Mouse (Mus musculus) lung, postnatal 36 days (tissue): Measurements from ENCODE around the gene Pycr1.
"Not testable (repeated sequence)": the region's sequence is repeated elsewhere in the genome, so short reads cannot be mapped to it uniquely, and the experiment has no call there.

ENCODE experiments used
- DNase-seq: peaks from one replicate; pipeline ENCODE4 v3.0.0; 2022; ENCODE audit warnings: mixed read lengths

Pycr1 gene

GRCm38 (mm10) chr11:120643601-120643987 is at the start of gene Pycr1:
Pycr1 (minus strand) TSS chr11:120643769.
- DNase-seq, result peak; percentile 98

GRCm38 (mm10) chr11:120692471-120693011 is 49.0 kb upstream of the Pycr1 start:
- DNase-seq, result peak; percentile 39

GRCm38 (mm10) chr11:120689365-120689764 is 45.8 kb upstream of the Pycr1 start:
- no peak for DNase-seq

GRCm38 (mm10) chr11:120686650-120687272 is 43.2 kb upstream of the Pycr1 start:
- DNase-seq, result peak; percentile 75

- DNase-seq, result peak; percentile 80
Observed at GRCm38 (mm10) chr11:120684660-120685059, 41.1 kb upstream of the Pycr1 start.

- DNase-seq, result no peak
Observed at GRCm38 (mm10) chr11:120684086-120684485, 40.5 kb upstream of the Pycr1 start.

GRCm38 (mm10) chr11:120683536-120683935 is 40.0 kb upstream of the Pycr1 start:
- DNase-seq, result no peak

- no peak for DNase-seq
Observed at GRCm38 (mm10) chr11:120682683-120683082, 39.1 kb upstream of the Pycr1 start.

- peak; percentile 66 for DNase-seq
Observed at GRCm38 (mm10) chr11:120679909-120680308, 36.3 kb upstream of the Pycr1 start.

GRCm38 (mm10) chr11:120676951-120677350 is 33.4 kb upstream of the Pycr1 start:
- DNase-seq, result no peak

GRCm38 (mm10) chr11:120675875-120676274 is 32.3 kb upstream of the Pycr1 start:
- not testable (repeated sequence) for DNase-seq

GRCm38 (mm10) chr11:120673594-120674122 is 30.1 kb upstream of the Pycr1 start:
- DNase-seq, result no peak

GRCm38 (mm10) chr11:120672687-120673593 is 29.4 kb upstream of the Pycr1 start, which contains the start of gene Aspscr1:
Aspscr1 (plus strand) TSS chr11:120672973.
- DNase-seq, result peak; percentile 97

GRCm38 (mm10) chr11:120666617-120667016 is 23.0 kb upstream of the Pycr1 start:
- no peak for DNase-seq

GRCm38 (mm10) chr11:120665406-120665805 is 21.8 kb upstream of the Pycr1 start:
- DNase-seq, result peak; percentile 72

- DNase-seq, result no peak
Observed at GRCm38 (mm10) chr11:120663714-120664113, 20.1 kb upstream of the Pycr1 start.

- no peak for DNase-seq
Observed at GRCm38 (mm10) chr11:120662759-120663158, 19.2 kb upstream of the Pycr1 start.

- DNase-seq, result no peak
Observed at GRCm38 (mm10) chr11:120661076-120661460, 17.5 kb upstream of the Pycr1 start, which contains the start of gene Notum. Notum (minus strand) TSS chr11:120661175.

GRCm38 (mm10) chr11:120660301-120661075 is 16.9 kb upstream of the Pycr1 start:
- DNase-seq, result no peak

- no peak for DNase-seq
Observed at GRCm38 (mm10) chr11:120659509-120660300, 16.1 kb upstream of the Pycr1 start.

GRCm38 (mm10) chr11:120658876-120659410 is 15.4 kb upstream of the Pycr1 start:
- DNase-seq, result peak; percentile 92
